Mouse (Mus musculus) thymus, adult 2 months (tissue): ENCODE data around the gene Tcirg1.

Experiments used
- CTCF ChIP-seq: fragments of 200-500 bp; IDR thresholded peaks from 2 replicates; pipeline ENCODE4 v1.5.1; 2012; ENCODE audit warnings: mild to moderate bottlenecking, control low read depth, low read length, moderate library complexity, borderline replicate concordance; ENCODE audit not compliant: control insufficient read depth, poor library complexity, insufficient read depth; ENCODE audit errors: extremely low read depth
- POLR2A ChIP-seq: fragments of 200-500 bp; IDR thresholded peaks from 2 replicates; pipeline ENCODE4 v1.6.1; 2012; ENCODE audit warnings: mild to moderate bottlenecking, low read length, control low read depth, moderate library complexity; ENCODE audit not compliant: control insufficient read depth, poor library complexity, insufficient read depth; ENCODE audit errors: extremely low read depth

- TF ChIP-seq POLR2A (no peak), CTCF (no peak)
These were observed 3.1 kb downstream of the Tcirg1 start for GRCm38 (mm10) chr19:3903648-3904362.
